Mouse (Mus musculus) embryo, embryonic 11.5 days (tissue): ENCODE results near the gene Cyp2j12.
A peak's percentile ranks its signal among the peaks of the same experiment; 100 is the strongest.
"Not testable (repeated sequence)": the region's sequence is repeated elsewhere in the genome, so short reads cannot be mapped to it uniquely, and the experiment has no call there.

Experiments used
- DNase-seq: peaks from one replicate; pipeline ENCODE4 v3.0.0-alpha.2; 2012; ENCODE audit warnings: low read depth, low spot score

Cyp2j12 gene

DNA sequence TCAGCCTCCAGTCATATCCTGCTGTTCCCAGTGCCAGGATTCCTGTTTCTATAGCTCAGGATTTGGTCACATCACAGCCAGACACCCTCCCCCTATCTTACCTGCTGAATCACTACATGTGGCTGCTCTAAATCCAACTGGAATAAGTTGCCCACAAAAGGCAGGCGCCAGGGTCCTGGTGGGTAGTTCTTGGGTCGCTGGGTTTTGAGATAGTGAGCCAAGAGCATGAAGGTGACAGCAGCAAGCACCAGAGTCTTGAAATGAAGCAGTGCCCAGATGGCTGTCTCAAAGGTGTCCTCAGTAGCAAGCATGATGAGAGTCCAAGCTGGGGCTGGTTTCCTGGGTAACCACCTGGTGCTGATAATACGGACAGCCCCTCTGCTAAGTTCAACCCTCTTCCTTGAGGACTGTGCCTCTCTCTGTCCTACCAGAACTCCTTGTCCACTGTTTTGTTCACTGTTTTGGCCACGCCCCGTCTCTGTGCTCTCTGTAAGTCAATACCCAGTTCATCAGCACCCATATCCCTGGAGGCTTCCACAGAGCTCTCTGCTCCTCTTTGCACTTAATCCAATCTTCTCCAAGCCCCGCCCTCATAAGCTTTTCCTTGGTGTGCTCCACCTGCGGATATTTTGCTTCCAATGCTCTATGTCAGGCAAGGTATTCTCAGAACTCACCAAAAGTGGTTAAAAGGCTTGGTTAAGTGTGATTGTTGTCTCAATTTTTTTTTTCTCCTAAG is at the start of gene Cyp2j12:
Gene Cyp2j12, minus strand, starts transcription at position 421 of the 736 bp plus-strand sequence.
- DNase-seq, result no peak

DNA sequence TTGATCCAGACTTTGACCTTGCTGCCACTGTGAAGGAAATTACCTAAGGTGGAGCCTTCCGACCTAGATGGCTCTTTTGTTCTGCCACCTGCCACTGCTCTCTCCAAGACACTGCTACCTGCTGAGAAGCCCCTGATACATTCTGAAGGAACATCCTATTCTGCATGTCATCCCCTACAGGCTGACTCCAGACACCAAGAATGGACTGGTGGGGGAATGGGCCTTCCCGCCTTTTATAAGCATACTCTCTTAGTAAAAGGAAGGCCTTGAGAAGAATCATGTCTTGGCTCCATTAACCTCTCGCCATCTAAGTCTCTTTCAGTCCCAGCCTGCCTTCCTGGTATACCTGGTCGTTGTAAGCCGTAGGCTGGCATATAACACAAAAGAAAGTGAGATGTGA is 48.4 kb upstream of the Cyp2j12 start:
- DNase-seq, result not testable (repeated sequence)

DNA sequence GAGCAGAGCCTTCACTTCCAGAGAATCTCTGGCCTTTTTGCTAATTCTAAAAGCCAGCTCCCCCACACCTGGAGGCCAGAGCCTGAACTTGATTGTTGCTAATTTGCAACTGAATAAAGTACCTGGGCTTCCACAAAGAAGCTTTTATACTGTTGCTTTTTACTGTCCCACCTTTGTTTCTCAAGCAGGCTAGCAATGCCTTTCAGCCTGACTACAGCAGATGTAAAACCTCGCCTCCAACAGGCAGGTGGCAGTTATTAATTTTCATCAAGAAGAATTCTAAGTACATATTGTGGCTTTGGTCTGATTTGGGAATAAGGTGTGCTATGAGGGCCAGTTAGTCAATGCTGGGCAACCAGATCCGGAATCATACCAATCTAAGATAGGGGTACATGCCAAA is 47.7 kb upstream of the Cyp2j12 start:
- not testable (repeated sequence) for DNase-seq

DNA sequence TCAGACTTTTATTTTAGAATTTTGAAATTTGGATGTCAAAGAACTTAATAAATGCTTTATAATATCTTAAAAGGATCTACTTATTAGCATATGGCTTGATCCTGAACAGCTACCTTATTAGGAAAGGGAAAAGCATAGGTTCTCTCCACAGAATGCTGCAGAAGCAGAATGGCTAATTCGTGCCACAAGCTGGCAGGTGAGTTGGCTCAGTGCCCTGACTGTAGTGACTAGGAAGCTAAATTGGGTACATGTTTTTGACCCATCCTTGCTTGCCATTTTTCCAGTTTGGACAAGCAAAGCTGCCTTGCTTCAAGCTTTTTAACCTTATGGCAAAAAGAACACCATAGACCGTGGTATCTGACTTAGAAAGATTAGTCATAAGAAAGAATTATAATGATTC is 47.2 kb upstream of the Cyp2j12 start:
- DNase-seq, result not testable (repeated sequence)

DNA sequence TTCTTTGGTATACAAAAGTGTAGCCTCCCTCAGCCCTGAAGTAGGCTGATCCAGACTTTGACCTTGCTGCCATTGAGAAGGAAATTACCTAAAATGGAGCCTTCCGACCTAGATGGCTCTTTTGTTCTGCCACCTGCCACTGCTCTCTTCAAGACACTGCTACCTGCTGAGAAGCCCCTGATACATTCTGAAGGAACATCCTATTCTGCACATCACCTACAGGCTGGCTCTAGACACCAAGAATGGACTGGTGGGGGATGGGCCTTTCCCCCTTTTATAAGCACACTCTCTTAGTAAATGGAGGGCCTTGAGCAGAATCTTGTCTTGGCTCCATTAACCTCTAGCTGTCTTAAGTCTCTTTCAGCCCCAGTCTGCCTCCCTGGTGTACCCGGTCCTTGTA is 43.8 kb upstream of the Cyp2j12 start:
- not testable (repeated sequence) for DNase-seq

DNA sequence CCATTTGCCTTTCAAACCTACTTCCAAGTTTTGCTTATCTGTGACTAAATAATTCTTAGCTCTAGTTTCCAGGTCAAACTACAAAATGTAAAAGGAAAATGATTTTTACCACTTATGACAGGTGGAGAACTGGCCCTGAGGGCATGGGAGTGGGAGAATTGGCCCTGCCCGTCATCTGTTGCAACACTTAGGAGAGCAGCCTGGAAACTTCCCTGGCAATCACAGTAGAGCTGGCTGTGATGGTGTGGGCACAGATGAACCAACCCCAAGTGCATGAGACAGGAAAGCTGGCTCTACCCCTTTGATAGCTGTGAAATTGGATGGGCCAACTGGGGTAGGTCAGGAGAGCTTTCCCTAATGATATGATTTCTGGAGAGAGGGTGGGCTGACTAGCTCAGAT is 21.9 kb upstream of the Cyp2j12 start:
- DNase-seq, result no peak

DNA sequence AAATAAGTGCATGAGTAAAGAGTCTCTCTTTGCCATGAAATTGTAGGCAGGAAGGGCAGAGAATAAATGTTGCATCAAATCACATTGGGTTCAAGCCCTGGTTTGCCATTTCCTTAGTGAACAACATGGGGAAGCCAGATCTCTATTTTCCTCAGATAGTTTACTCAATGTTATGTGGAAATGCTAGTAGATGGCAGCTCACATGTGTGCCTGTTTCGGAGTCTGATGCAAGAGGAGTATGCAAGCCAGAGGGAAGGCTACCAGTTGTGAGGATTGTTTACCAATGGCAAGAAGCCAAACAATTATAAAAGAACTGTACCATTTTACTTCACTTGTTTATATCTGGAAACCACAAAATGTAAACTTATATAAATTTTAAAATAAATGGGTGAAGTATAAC is 20.6 kb upstream of the Cyp2j12 start:
- no peak for DNase-seq

DNA sequence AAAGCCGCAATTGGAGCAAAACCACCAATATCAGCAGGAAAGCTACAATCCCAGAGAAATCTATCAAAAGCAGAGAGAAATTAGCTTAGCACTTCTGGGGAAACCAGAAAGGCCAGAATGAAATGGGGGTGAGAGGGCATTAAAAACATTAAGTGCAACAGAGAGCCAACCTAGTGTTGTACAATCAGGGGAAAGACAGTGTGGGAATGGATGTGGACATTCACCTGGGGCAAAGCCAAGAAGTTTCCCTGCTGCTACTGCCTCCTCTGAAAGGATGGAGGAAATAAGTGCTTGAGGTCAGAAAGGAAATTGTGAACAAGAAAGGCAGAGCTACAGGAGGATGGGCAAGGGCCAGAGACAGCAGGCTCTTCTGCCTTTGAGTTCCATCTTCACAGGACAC is 1.7 kb downstream of the Cyp2j12 start:
- DNase-seq, result no peak

DNA sequence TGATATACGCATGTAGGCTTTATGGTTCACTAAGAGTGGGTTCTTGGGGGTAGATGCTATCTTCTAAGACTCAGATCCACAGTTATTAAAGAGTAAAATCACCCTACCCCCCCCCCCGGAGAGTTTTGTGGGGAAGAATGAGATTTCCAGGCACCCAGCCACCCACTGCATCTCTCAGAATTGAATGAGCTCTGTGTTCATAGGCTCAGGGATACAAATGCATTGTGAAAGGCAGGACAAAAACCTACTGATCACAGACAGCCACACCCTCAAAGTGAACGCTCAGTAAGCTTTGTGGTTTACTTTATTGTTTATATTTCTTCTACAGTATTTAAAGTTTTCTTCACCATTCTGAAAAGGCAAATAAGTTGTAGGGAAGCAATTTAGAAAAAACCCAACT is 6.7 kb downstream of the Cyp2j12 start:
- DNase-seq, result no peak

DNA sequence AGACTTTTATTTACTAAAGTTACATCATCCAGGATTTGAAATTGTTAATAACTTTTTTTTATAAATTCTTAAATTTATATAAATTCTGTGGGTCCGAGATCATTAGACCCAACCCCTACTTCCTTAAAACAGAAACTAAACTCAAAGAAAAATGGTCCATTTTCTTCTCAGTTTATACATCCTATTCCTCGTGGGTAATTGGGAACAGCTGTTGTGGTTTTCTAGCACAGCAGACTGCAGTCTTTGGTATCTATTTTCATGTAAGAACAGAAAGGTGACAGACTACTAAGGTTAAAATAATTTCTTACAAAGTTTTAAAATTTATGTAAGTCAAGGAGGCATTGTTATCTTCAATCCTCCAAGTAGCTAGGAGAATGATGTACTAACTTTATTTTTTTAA is 44.1 kb downstream of the Cyp2j12 start:
- no peak for DNase-seq

DNA sequence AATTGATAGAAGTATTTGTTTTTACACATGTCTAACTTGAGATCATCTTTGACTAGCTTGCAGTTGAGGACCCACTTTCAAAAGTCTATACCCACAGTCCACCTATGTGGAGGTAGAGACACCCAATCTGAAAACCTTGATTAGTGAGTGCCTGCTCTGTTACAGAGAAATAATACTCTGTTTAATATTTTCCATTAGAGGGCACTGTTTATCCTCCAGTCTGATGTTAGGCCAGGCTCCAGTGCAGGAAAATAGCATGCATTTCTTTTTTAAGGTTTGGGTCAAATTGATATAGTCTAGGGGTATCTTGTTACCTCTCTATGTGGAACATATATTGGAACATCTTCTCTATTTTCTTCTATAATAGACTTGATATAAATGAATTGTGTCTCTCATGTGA is 49.1 kb downstream of the Cyp2j12 start:
- DNase-seq, result no peak

DNA sequence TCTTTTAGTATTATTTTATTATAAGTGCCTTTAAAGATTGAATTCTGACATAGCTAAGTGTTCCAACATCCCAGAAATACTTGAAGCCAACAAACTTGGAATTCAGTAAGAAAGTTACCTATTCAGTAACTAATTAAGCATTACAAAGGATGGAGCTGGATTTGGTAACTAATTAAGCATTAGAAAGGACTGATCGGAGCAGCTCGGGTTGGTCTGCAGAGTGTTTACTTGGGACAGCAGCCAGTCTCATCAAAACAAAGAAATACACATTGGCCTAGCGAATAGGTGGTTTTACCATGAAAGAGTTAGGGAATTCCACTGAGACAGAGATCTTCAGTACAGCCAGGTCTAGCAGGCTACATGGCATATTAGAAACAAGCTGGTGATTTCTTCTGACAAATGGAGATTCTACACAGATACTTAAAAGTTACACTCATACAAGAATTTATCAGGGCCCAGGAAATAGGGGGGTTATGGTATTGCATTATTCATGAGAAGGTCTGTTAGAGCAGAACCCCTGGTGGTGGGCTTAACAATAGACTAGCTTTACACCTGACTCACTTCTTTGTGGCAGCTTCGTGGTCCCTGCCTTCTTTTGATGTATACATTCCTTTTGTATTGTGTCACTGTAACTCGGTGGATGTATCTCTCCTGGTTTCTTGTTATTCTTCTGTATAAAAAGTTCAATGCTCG is 51.5 kb downstream of the Cyp2j12 start:
- DNase-seq, result not testable (repeated sequence)

DNA sequence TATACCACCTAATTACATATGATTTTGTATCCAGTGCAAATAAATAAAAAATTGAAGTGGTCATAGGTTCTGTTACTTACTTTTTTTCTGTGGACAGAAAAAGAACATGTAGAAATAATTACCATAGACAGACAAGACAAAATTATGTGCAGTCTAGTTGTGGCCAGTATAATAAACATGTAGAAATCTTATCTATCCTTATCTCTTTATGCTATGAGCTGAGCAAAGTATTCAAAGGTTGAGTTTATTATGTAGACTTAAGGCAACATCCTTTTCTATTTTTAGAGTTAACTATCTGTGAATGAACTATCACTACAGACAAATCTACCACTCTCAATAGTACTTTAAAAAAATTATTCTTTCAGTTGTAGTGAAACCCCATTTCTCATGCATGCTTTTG is 62.6 kb downstream of the Cyp2j12 start:
- DNase-seq, result no peak

DNA sequence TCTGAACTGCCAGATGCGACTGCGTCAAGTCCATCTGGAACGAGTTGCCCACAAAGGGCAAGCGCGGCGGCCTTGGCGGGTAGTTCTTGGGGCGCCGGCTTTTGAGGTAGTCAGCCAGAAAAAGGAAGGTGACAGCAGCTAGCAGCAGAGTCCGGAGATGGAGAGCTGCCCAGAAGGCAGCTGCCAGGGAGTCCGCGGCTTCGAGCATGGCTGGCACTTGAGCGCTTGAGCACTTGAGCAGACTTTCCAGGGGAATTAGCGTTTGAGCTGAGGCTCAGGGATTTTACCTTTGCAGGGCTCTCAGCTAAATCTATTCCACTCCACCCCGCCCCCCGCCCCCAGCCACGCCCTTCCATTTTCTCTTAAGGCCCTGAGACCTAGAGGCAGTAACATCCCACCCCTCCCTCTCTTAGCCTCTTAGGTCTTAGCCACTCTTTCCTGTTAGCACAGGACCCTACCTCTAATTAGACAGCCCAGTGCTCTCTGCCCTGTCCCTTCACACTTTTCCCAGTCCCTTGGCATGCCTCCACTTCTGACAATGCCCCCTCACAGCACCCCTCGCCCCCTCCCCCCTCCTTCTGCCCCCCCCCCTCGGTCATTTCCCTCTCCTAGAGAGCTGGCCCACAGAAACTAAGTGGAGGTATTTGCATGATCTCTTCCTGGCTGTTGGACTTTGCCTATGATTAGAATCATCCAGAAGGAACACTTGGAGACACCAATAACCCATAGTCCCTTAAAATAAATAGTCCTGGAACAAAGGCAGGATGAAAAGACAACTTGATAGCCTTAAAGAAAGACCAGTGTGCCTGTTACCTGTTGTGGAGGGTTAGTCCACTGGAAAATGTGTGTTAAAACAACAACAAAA is 63.5 kb downstream of the Cyp2j12 start, which contains the start of gene Cyp2j13:
Gene Cyp2j13, minus strand, starts transcription at position 286 of the 865 bp plus-strand sequence.
- peak; percentile 14 for DNase-seq

DNA sequence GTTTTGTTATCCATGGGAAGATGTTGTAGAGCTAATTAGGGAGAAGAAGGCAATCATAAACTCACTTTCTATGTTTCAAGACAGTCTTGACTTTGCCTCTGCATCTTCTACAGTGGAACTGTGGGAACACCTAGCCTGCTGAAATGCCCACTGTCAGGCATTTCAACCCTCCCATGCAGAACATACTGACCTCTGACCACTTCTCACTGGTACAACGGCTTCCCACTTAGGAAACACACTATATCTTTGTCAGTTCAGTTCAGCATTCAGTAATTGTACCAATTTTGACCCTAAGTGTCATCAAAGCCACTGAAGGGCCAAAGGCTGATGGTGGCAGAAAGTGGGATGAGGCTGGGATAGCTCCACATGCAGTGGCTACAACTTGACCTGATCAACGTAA is 78.9 kb downstream of the Cyp2j12 start:
- no peak for DNase-seq

DNA sequence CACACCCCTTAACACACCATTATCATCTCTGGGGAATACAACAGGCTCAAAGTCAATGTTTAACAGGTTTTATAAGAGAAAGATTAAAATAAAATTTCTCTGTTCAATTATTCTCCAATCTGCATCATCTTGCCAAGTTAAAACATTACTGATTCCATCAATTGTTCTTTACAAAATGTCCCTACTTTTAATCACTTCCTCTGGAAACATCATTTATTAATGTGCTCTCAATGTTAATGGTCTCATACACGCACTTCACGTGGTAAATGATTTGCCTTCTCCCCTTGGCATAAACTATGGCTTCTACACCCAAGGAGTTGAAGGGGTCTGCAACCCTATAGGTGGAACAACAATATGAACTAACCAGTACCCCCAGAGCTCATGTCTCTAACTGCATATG is 80.8 kb downstream of the Cyp2j12 start:
- no peak for DNase-seq
